Mouse (Mus musculus): Measurements from ENCODE around the gene Ctsh.

Ctsh gene

GRCm38 (mm10) chr9:90113151-90113550, 59.2 kb downstream of the Ctsh start:
- DNase-seq (ENCODE audit: low read depth, low spot score), result no peak

GRCm38 (mm10) chr9:90113651-90114566, 60.0 kb downstream of the Ctsh start:
- DNase-seq (ENCODE audit: low read depth, low spot score), result peak; percentile 78

- peak; percentile 87 for DNase-seq (ENCODE audit: low read depth, low spot score)
Measured at GRCm38 (mm10) chr9:90114567-90115307, 60.8 kb downstream of the Ctsh start, which contains the start of gene Morf4l1. TSS of gene Morf4l1 (minus strand) at chr9:90114774.

GRCm38 (mm10) chr9:90115308-90115700, 61.4 kb downstream of the Ctsh start:
- no peak for DNase-seq (ENCODE audit: low read depth, low spot score)

GRCm38 (mm10) chr9:90117234-90117633, 63.3 kb downstream of the Ctsh start:
- no peak for DNase-seq (ENCODE audit: low read depth, low spot score)

GRCm38 (mm10) chr9:90122246-90122740, 68.3 kb downstream of the Ctsh start:
- no peak for DNase-seq (ENCODE audit: low read depth, low spot score)

GRCm38 (mm10) chr9:90124156-90124872, 70.4 kb downstream of the Ctsh start:
- no peak for DNase-seq (ENCODE audit: low read depth, low spot score)

- no peak for DNase-seq (ENCODE audit: low read depth, low spot score)
Measured at GRCm38 (mm10) chr9:90124873-90125245, 70.9 kb downstream of the Ctsh start.

Data from WW6 (cell line).